Comparison of ENCODE assay signal across 8 mouse cellular contexts in the genomic region with DNA sequence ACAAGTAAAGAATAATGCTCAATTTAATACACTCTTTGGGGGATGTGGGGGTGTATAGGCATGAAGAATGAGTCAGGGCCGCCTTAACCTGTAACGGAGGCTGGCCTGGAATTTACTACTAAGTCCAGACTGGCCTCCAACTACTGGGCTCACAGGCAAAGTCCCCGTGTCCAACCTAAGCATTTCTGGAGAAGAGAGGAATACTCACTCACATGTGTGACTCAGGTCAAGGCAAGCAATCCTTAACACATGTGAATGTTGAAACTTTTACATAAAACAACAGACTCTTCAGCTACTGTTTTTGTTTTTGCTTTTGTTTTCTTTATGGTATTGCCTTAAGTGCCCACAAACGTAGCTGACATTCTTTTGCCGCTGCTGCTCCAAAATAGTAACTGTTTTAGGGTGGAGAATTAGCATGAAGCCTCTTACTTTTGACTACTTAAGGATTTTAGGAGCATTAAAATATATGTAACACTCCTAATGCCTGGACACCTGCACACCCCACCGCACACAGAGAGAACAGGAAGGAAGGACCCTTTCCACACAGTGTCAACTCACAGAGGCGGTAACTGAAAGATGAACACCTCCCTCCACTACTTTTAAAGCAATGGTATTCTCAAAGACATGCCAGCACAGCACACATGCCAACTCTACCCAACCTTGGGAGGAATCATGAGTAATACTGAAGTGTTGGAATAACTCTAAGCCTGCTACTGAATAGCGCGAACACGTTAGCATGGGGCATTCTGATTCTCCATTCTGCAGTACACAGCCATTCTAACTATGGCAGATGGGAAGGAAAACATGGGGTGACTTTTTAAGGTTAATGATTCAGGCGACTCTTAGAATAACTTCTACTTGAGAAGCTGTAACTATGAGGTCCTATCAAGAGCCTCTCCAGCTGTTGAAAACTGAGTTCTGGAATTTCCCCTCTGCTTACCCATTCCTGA. TPM values are rescaled to one million over a fixed set of nuclear protein-coding genes. Genes with fewer than 3 reads are reported as not detected.
DNase-seq lines count a peak whose midpoint lies in the region; ATAC-seq and TF ChIP-seq lines count a peak whose summit lies in the region.

No protein-coding gene starts in this region.

- H3K9ac ChIP-seq in liver, postnatal 0 days (replicated peaks) = peak overlapping the region; percentile 92; the same call in 1 of the 2 replicates

- TF ChIP-seq EP300 in liver, postnatal 0 days (IDR thresholded peaks at IDR 0.05; ENCODE audit: low read depth) = no peak

- H3K4me2 ChIP-seq in liver, postnatal 0 days (ENCODE audit: low read depth, low read length) = peak overlapping the region; percentile 94

- no peaks in the 10 kb centered on the region for H3K9me3 ChIP-seq in liver, postnatal 0 days (ENCODE audit: low read length)

- peak overlapping the region; percentile 96; the same call in 1 of the 2 replicates for H3K27ac ChIP-seq in liver, postnatal 0 days (ENCODE audit: low read depth)

- WGBS in liver, postnatal 0 days (ENCODE audit: insufficient replicate concordance) = 62% methylated on average over 11 of the region's 11 CpGs

- peaks cover 41% of the 10 kb centered on the region for H3K4me1 ChIP-seq in liver, postnatal 0 days (ENCODE audit: insufficient read depth)

- no peak for ATAC-seq in CD4-positive, CD25-positive, alpha-beta regulatory T cell, adult 4 months
- ATAC-seq in granulocyte monocyte progenitor cell, adult 5-6 weeks (replicated peaks; ENCODE audit: poor library complexity, severe bottlenecking) = 0 out of 2 replicates have a peak, but pooled peaks have one; percentile 15
- ATAC-seq in liver, postnatal 0 days = no peak

- no peaks in the 10 kb centered on the region for H3K27me3 ChIP-seq in liver, postnatal 0 days (ENCODE audit: insufficient read depth, low read length)

- peak overlapping the region; percentile 97 for H3K4me3 ChIP-seq in liver, postnatal 0 days (ENCODE audit: low read depth, low read length)

- H3K36me3 ChIP-seq in liver, postnatal 0 days (replicated peaks; ENCODE audit: insufficient read depth, low read length) = no peaks in the 10 kb centered on the region

- DNase-seq in CD4-positive, CD25-positive, alpha-beta regulatory T cell, adult 2 months (ENCODE audit: low read depth, low spot score) = peak; percentile 13
- DNase-seq in 3134 (ENCODE audit: extremely low read depth, insufficient read length, low spot score) = peak; percentile 28
- no peak for DNase-seq in liver, postnatal 0 days
- no peak for DNase-seq in cerebellum, postnatal 4 days (ENCODE audit: low spot score in 2 of 2)
- DNase-seq in layer of hippocampus, postnatal 10 days (ENCODE audit: low spot score in 2 of 2) = no peak
- DNase-seq in adrenal gland, postnatal 4 days (ENCODE audit: low spot score in 2 of 2) = no peak

- no peak for TF ChIP-seq CTCF in liver, postnatal 0 days (IDR thresholded peaks at IDR 0.05; ENCODE audit: low read depth)

RNA-seq across cellular contexts. Expression of gene Lrch1, which starts 2.1 kb away (rescaled TPM):
- 10 to 100 TPM; 30.1 to 30.3 TPM for polyA plus RNA-seq in CD4-positive, CD25-positive, alpha-beta regulatory T cell, adult 4 months (2017; shearing (Covaris generic))
- total RNA-seq in granulocyte monocyte progenitor cell, adult 5-6 weeks (2014; fragmentation: Nextera tagmentation) = 11.3 and 12.1 TPM in 2 replicates
- total RNA-seq in granulocyte monocyte progenitor cell, adult 5-6 weeks (2017) = 12.3 and 12.4 TPM in 2 replicates
- 2.8 and 3.6 TPM in 2 replicates for polyA plus RNA-seq in liver, postnatal 0 days (2015; fragmentation: Nextera tagmentation; extraction: Ambion mirVana)
- total RNA-seq in layer of hippocampus, postnatal 10 days (2021) = 10 to 100 TPM; 33.8 to 35.5 TPM
- 10 to 100 TPM; 25.9 to 27.4 TPM for total RNA-seq in adrenal gland, postnatal 4 days (2021)

Comparison
In these comparisons a context has a peak if more than half of its experiments do, and no peak if none do; other contexts are left out.
1. DNase-seq: peak in CD4-positive, CD25-positive, alpha-beta regulatory T cell, adult 2 months (single experiment) and 3134 (single experiment); none in liver, postnatal 0 days (single experiment), cerebellum, postnatal 4 days (0 of 2), layer of hippocampus, postnatal 10 days (0 of 2) and adrenal gland, postnatal 4 days (0 of 2).